Mouse (Mus musculus) myocyte (in vitro differentiated cells): ENCODE results near the gene Adat3. TPM values are rescaled to one million over a fixed set of nuclear protein-coding genes. Genes with fewer than 3 reads are reported as not detected.
A peak's percentile ranks its signal among the peaks of the same experiment; 100 is the strongest.

Experiments used
- H3K27me3 ChIP-seq: one replicate; pipeline ENCODE4 v1.6.1; 2011; ENCODE audit not compliant: control insufficient read depth, insufficient read depth, insufficient read length
- H3K36me3 ChIP-seq: one replicate; pipeline ENCODE4 v1.6.1; 2011; ENCODE audit not compliant: control insufficient read depth, insufficient read depth
- H3K4me2 ChIP-seq: one replicate; pipeline ENCODE4 v1.6.1; 2011; ENCODE audit warnings: low read depth, control low read depth
- H3K4me3 ChIP-seq: one replicate; pipeline ENCODE4 v1.5.1; 2011; ENCODE audit warnings: mild to moderate bottlenecking, control low read depth, moderate library complexity
- H3K79me2 ChIP-seq: one replicate; pipeline ENCODE4 v1.6.1; 2011; ENCODE audit not compliant: control insufficient read depth, insufficient read depth
- H3ac ChIP-seq: one replicate; pipeline ENCODE4 v1.6.1; 2011; ENCODE audit not compliant: control insufficient read depth, insufficient read length
- CEBPB ChIP-seq: IDR thresholded peaks from 2 replicates; pipeline ENCODE4 v1.6.1; 2011; ENCODE audit warnings: mild to moderate bottlenecking, moderate library complexity; ENCODE audit not compliant: poor library complexity, insufficient read depth, severe bottlenecking
- E2F4 ChIP-seq: IDR thresholded peaks from one replicate; pipeline ENCODE4 v1.6.1; 2011; ENCODE audit warnings: mild to moderate bottlenecking, control low read depth, moderate library complexity; ENCODE audit not compliant: insufficient read depth
- MAX ChIP-seq: IDR thresholded peaks from one replicate; pipeline ENCODE4 v1.6.1; 2011; ENCODE audit warnings: low read depth, mild to moderate bottlenecking, control low read depth
- MYOD1 ChIP-seq, 3 experiments: IDR thresholded peaks; one replicate each; pipeline ENCODE4 v1.6.1; 2011; ENCODE audit warnings: control low read depth in 2 of 3, low read depth in 2 of 3, mild to moderate bottlenecking in 2 of 3, moderate library complexity in 1 of 3; ENCODE audit not compliant: insufficient read length in 2 of 3, control insufficient read depth in 1 of 3
- MYOG ChIP-seq, 3 experiments: IDR thresholded peaks; one replicate each; pipeline ENCODE4 v1.6.1; 2011; ENCODE audit warnings: control low read depth in 2 of 3, low read depth in 2 of 3, mild to moderate bottlenecking in 2 of 3; ENCODE audit not compliant: insufficient read length in 2 of 3, control insufficient read depth in 1 of 3, insufficient read depth in 1 of 3
- POLR2A ChIP-seq: IDR thresholded peaks from one replicate; pipeline ENCODE4 v1.6.1; 2011; ENCODE audit warnings: low read depth, mild to moderate bottlenecking, control low read depth, moderate library complexity; ENCODE audit not compliant: insufficient read length
- POLR2AphosphoS2 ChIP-seq: IDR thresholded peaks from one replicate; pipeline ENCODE4 v1.6.1; 2011; ENCODE audit warnings: low read depth, control low read depth; ENCODE audit not compliant: insufficient read length
- REST ChIP-seq: IDR thresholded peaks from one replicate; pipeline ENCODE4 v1.6.1; 2011; ENCODE audit warnings: mild to moderate bottlenecking, control low read depth, moderate library complexity; ENCODE audit not compliant: insufficient read depth, insufficient read length
- SRF ChIP-seq: IDR thresholded peaks from one replicate; pipeline ENCODE4 v1.6.1; 2011; ENCODE audit warnings: low read depth; ENCODE audit not compliant: control insufficient read depth, insufficient read length
- TCF12 ChIP-seq: IDR thresholded peaks from one replicate; pipeline ENCODE4 v1.6.1; 2011; ENCODE audit warnings: mild to moderate bottlenecking, control low read depth; ENCODE audit not compliant: poor library complexity, insufficient read depth, severe bottlenecking
- TCF3 ChIP-seq: IDR thresholded peaks from one replicate; pipeline ENCODE4 v1.6.1; 2011; ENCODE audit warnings: low read depth, control low read depth; ENCODE audit not compliant: insufficient read length
- USF1 ChIP-seq: IDR thresholded peaks from one replicate; pipeline ENCODE4 v1.6.1; 2011; ENCODE audit warnings: low read depth, mild to moderate bottlenecking, control low read depth, moderate library complexity
- polyA plus RNA-seq: library from polyadenylated mRNA; unstranded; fragments of >200 nt; fragmentation: generic; extraction: Trizol; gene quantifications from one replicate; pipeline ENCODE4 v1.2.1, GENCODE M21; 2012; ENCODE audit warnings: missing spikeins

Adat3 gene
- polyA plus RNA-seq, 1 experiment, result 5.7 TPM

GRCm38 (mm10) chr10:80654866-80655265 lies 52.2 kb downstream of the Adat3 start:
- H3K27me3 ChIP-seq, result no peaks in the 10 kb centered on the region
- H3K79me2 ChIP-seq, result peaks cover 18% of the 10 kb centered on the region
- H3K4me3 ChIP-seq, result peak overlapping the region; percentile 35
- H3ac ChIP-seq, result no peak overlapping the region
- H3K36me3 ChIP-seq, result no peaks in the 10 kb centered on the region
- peak overlapping the region; percentile 84 for H3K4me2 ChIP-seq
- TF ChIP-seq POLR2A, result no peak
- TF ChIP-seq MAX, result no peak
- TF ChIP-seq SRF, result no peak

DNA sequence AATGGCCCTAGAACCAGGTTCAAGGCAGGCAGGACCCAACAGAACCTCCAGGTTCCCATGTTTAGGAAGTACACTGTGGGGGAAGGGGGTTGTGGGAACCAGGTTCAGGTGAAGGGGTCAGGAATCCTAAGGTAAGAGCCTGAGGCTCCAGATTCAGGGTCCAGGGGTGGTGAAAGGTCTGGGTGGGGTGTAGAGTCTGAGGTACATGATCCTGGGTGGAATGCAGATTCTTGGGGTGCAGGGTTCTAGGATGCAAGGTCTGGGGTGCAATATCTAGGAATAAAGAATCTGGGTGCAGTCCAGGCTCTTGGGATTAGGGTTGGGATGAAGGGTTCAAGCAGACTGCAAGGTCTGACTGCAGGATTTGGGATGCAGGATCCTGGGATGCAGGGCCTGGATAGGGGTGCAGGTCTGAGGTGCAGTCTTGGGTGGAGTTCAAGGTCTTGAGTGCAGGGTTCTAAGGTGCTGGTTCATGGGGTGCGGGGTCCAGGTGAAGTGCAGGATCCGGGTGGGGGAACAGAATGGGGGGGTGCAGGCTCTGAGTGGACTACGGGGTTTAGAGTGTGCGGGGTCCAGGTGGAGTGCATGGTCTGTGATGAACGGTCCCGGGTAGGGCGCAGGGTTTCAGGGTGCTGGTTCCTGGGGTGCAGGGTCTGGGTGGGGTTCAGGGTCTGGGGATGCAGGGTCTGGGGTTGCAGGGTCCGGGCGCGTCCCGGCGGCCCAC lies 52.9 kb downstream of the Adat3 start:
- peak overlapping the region; percentile 35 for H3K4me3 ChIP-seq
- no peak for TF ChIP-seq CEBPB
- no peak for TF ChIP-seq POLR2A
- no peak for TF ChIP-seq TCF3
- no peak for TF ChIP-seq MYOG (IDR thresholded peaks at IDR 0.05; ENCODE audit: control insufficient read depth in 1 of 3, insufficient read depth in 1 of 3, insufficient read length in 2 of 3, low read depth in 2 of 3)
- TF ChIP-seq MYOD1 (IDR thresholded peaks at IDR 0.05; ENCODE audit: control insufficient read depth in 1 of 3, insufficient read length in 2 of 3, low read depth in 2 of 3), result no peak
- no peak for TF ChIP-seq USF1
- no peak for TF ChIP-seq REST
- no peak for TF ChIP-seq POLR2AphosphoS2
- TF ChIP-seq SRF, result no peak
- TF ChIP-seq TCF12, result no peak
- no peak for TF ChIP-seq E2F4
- no peak for TF ChIP-seq MAX

DNA sequence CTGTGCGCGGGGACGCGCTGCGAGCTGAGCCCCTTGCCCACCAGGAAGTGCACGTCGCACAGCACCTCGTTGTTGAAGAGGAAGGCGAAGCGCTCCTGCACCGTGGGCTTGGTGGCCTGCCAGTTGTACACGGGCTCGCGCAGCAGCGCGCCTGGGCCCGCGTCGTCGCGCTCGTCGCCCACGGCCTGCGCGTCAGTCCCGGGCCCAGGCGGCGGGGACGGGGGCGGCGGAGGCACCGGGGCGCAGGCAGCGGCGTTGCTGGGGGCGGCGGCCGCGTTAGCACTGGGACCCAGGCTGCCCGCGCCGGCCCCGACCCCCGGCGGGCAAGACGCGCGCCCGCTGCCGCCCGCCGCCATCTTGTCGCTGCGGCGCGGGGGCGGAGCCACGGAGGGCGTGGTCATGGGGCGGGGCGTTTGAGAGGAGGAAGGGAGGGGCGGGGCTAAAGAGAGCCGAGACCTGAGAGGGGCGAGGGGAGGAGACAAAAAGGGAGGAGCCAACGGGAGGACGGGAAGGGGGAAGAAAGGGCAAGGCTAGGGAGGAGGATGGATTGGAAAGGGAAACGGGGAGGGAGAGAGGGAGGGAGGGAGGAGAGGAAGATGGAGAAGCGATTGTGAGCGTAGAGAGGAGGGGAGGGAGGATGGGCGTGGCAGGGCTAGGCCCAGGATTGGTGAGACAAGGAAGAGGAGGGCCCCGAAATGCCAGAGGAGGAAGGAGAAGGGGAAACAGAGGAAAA lies 53.6 kb downstream of the Adat3 start:
- peak overlapping the region; percentile 35 for H3K4me3 ChIP-seq

More for the DNA sequence above, 52.9 kb downstream of the Adat3 start:
- Histone ChIP-seq H3ac (peak overlapping the region; percentile 97), H3K79me2 (peaks cover 18% of the 10 kb centered on the region), H3K4me2 (peak overlapping the region; percentile 84), H3K27me3 (no peaks in the 10 kb centered on the region), H3K36me3 (no peaks in the 10 kb centered on the region)

GRCm38 (mm10) chr10:80656863-80657623 lies 54.4 kb downstream of the Adat3 start, which contains the start of gene Btbd2:
Gene Btbd2 (minus strand): TSS chr10:80657071.
- H3K4me3 ChIP-seq, result peak within 1 kb of the TSS; percentile 35
- H3K27me3 ChIP-seq, result no peaks in the 10 kb centered on the region
- H3ac ChIP-seq, result peak within 1 kb of the TSS; percentile 97
- H3K36me3 ChIP-seq, result no peaks in the 10 kb centered on the region
- peak within 1 kb of the TSS; percentile 94 for H3K4me2 ChIP-seq
- TF ChIP-seq POLR2A, result no peak
- no peak for TF ChIP-seq TCF3
- TF ChIP-seq CEBPB, result no peak
- TF ChIP-seq POLR2AphosphoS2, result no peak
- TF ChIP-seq E2F4, result no peak
- no peak for TF ChIP-seq SRF
- TF ChIP-seq USF1, result no peak
- no peak for TF ChIP-seq REST
- no peak for TF ChIP-seq MYOG (IDR thresholded peaks at IDR 0.05; ENCODE audit: control insufficient read depth in 1 of 3, insufficient read depth in 1 of 3, insufficient read length in 2 of 3, low read depth in 2 of 3)
- no peak for TF ChIP-seq MYOD1 (IDR thresholded peaks at IDR 0.05; ENCODE audit: control insufficient read depth in 1 of 3, insufficient read length in 2 of 3, low read depth in 2 of 3)
- no peak for TF ChIP-seq MAX
- H3K79me2 ChIP-seq, result peaks cover 13% of the 10 kb centered on the region

More for the DNA sequence above, 53.6 kb downstream of the Adat3 start:
- Histone ChIP-seq H3K27me3 (no peaks in the 10 kb centered on the region), H3K4me2 (peak overlapping the region; percentile 94), H3K36me3 (no peaks in the 10 kb centered on the region), H3K79me2 (peaks cover 18% of the 10 kb centered on the region), H3ac (peak overlapping the region; percentile 97)
- TF ChIP-seq MYOD1 (IDR thresholded peaks at IDR 0.05; ENCODE audit: control insufficient read depth in 1 of 3, insufficient read length in 2 of 3, low read depth in 2 of 3) (peak in 1 of 3 experiments; percentile 1), MAX (no peak), USF1 (no peak), POLR2AphosphoS2 (peak; percentile 73), POLR2A (peak; percentile 70)

Other genes starting within 250 kb of the Adat3 start
- 0.05 TPM for gene Plk5, start 246.4 kb upstream of the Adat3 start, polyA plus RNA-seq
- 29.6 TPM for gene Mex3d, start 215.2 kb upstream of the Adat3 start, polyA plus RNA-seq
- 190 TPM for gene Mbd3, start 203.3 kb upstream of the Adat3 start, polyA plus RNA-seq
- 1,247 TPM for gene Uqcr11, start 196.1 kb upstream of the Adat3 start, polyA plus RNA-seq
- gene Tcf3, start 169.2 kb upstream of the Adat3 start, polyA plus RNA-seq, result 67.5 TPM
- gene Onecut3, start 108.0 kb upstream of the Adat3 start, polyA plus RNA-seq, result not detected
- gene Atp8b3, start 63.8 kb upstream of the Adat3 start, polyA plus RNA-seq, result 0.08 TPM
- gene Rexo1, start 41.3 kb upstream of the Adat3 start, polyA plus RNA-seq, result 18.8 TPM
- 16.0 TPM for gene Klf16, start 25.6 kb upstream of the Adat3 start, polyA plus RNA-seq
- gene Abhd17a, start 12.5 kb upstream of the Adat3 start, polyA plus RNA-seq, result 111 TPM
- gene Scamp4, start within 50 bp of the Adat3 start, polyA plus RNA-seq, result 141 TPM
- 1.0 TPM for gene Gm49322, start 3.1 kb downstream of the Adat3 start, polyA plus RNA-seq
- 178 TPM for gene Csnk1g2, start 20.0 kb downstream of the Adat3 start, polyA plus RNA-seq
- 55.9 TPM for gene Btbd2, start 54.2 kb downstream of the Adat3 start, polyA plus RNA-seq
- 119 TPM for gene Mknk2, start 75.2 kb downstream of the Adat3 start, polyA plus RNA-seq
- 25.1 TPM for gene Mob3a, start 99.1 kb downstream of the Adat3 start, polyA plus RNA-seq
- gene Izumo4, start 99.3 kb downstream of the Adat3 start, polyA plus RNA-seq, result 1.9 TPM
- 68.0 TPM for gene Ap3d1, start 139.4 kb downstream of the Adat3 start, polyA plus RNA-seq
- 20.6 TPM for gene Dot1l, start 152.3 kb downstream of the Adat3 start, polyA plus RNA-seq
- gene Sf3a2, start 195.3 kb downstream of the Adat3 start, polyA plus RNA-seq, result 93.1 TPM
- 69.6 TPM for gene Plekhj1, start 195.7 kb downstream of the Adat3 start, polyA plus RNA-seq
- gene Amh, start 202.4 kb downstream of the Adat3 start, polyA plus RNA-seq, result 0.76 TPM
- gene Jsrp1, start 210.6 kb downstream of the Adat3 start, polyA plus RNA-seq, result 343 TPM
- gene Oaz1, start 223.8 kb downstream of the Adat3 start, polyA plus RNA-seq, result 1,349 TPM
- 0.05 TPM for gene Lingo3, start 241.2 kb downstream of the Adat3 start, polyA plus RNA-seq